Mouse (Mus musculus): ENCODE measurements around the gene Rps15.
A peak's percentile ranks its signal among the peaks of the same experiment; 100 is the strongest.

Rps15 gene

DNA sequence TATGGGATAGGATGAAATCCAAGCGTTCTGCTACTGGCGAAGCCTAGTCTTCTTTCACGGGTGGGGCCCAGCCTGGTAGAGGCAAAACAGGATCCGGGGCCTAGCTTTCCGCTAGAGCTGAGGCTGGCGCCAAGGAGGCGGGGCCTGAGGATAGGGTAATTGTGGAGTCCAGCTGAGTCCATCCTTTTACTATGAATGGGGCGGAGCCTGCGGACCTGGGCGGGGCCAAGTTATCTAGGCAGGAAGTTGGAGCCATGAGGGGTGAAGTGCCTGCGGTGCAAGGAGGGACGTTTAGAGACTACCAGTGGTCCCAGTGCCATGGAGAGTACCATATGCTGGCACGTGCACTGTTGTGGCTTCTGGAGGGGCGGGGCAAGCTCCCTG, 30.7 kb upstream of the Rps15 start:
- peak; percentile 96 for DNase-seq

GRCm38 (mm10) chr10:80262169-80262568, 30.1 kb upstream of the Rps15 start:
- no peak for DNase-seq

GRCm38 (mm10) chr10:80262776-80263365, 29.4 kb upstream of the Rps15 start:
- no peak for DNase-seq

- DNase-seq, result peak; percentile 99
These were observed 27.7 kb upstream of the Rps15 start for GRCm38 (mm10) chr10:80264341-80265148.

DNA sequence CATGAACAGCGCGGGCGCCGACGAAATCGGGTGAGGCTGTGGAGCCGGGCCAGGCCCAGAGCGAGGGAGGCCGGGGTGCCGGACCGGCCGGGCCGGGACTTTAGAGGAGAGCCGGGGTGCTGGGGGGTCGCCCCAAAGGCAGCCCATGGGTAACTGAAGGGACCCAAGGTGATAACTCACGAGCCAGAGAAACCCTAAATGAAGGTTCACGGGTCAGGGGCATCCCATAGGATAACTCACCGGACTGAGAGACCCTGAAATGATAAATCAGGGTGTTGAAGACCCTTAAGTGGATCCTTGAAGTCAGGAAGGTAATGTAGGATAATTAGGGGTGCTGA, 27.1 kb upstream of the Rps15 start:
- DNase-seq, result no peak

GRCm38 (mm10) chr10:80270099-80270498, 22.2 kb upstream of the Rps15 start:
- no peak for DNase-seq

GRCm38 (mm10) chr10:80270734-80271181, 21.5 kb upstream of the Rps15 start:
- DNase-seq, result no peak

- no peak for DNase-seq
These were observed 20.9 kb upstream of the Rps15 start for GRCm38 (mm10) chr10:80271186-80271843.

GRCm38 (mm10) chr10:80271870-80272585, 20.2 kb upstream of the Rps15 start:
- no peak for DNase-seq

GRCm38 (mm10) chr10:80273847-80274246, 18.4 kb upstream of the Rps15 start:
- DNase-seq, result no peak

- DNase-seq, result no peak
These were observed 16.0 kb upstream of the Rps15 start for GRCm38 (mm10) chr10:80276238-80276637.

GRCm38 (mm10) chr10:80278390-80278789, 13.9 kb upstream of the Rps15 start:
- no peak for DNase-seq

DNA sequence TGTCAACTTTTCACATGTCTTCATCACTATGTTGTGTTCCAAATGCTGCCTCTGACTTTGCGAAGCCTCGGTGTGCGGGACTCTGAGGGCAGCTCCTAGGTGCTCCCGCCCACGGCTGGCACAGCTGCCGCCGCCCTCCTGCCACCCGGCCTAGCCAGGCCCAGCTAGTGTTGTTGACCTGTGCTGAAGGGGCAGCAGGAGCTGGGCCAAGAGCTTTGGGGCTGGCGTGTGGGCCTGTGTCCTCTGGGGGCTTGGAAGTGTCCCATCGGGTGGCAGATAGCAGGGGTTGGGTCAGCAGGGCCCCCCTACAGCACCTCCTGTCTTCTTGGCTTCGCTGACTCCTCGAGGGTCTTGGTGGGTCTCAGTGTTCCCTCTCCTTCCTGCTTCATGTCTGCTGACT, 13.0 kb upstream of the Rps15 start:
- DNase-seq, result no peak

GRCm38 (mm10) chr10:80281304-80281703, 10.9 kb upstream of the Rps15 start:
- DNase-seq, result no peak

DNA sequence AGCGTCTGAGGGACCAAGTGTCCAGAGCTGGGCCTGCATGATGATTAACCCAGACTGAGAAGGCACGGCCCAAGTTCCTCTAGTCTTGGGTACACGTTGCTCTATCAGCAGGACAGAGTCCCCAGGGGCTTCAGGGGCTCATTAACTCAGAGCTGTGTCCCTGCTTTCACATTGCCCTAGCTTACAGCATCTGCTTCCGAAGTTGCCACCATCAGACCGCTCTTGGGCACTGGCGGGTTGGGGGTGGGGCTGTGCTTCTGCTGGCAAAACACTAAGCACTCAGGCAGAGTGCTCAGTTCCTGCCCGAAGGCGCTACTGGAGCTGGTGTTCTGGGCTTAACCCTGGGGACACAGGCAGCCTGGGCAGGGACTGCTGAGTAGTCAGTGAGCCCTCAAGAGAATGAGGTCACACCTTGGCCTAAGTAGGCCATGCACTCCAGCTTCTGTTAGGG, 10.3 kb upstream of the Rps15 start:
- peak; percentile 84 for DNase-seq

DNA sequence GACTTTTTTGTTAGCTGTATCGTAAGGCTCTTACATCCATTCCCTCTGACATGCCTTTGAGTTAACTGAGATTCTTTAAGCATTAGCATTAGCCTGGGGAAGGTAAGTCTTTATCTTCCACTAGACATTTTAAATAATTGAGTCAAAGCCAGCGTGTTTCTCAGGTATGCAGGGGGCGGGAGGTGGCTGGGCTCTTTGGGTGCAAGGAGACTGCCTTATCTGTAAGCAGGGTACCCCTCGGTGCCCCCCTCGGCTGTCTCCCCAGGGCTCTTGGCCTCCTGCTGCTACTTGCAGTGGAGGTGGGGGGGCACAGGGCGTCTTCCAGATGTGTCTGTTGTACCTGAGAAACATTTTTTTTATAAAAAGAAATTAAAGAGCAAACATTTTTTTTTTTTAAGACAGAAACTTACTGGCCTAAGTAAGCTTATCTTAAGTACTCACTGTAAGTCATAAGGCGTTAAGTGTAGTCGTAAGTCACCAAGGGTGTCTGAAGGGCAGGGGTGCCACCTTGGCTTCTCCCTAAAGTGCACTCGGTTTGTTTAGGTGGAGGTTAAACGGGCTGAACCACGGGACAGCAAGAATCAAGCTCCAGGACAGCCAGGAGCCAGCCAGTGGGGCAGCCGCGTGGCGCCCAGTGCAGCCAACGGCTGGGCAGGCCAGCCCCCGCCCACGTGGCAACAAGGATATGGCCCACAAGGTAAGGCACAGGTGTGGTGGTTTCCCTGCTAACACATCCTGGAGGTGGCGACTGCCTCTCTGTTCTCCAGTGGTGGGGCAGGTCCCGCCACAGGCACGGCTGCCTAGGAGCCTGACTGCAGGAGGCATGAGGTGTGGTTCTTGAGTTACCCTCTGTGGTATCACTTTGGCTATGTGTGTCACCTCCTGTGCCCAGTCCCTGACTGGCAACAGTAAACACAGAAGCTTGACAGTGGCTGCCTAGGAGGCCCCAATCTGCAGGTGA, 9.5 kb upstream of the Rps15 start:
- no peak for DNase-seq

DNA sequence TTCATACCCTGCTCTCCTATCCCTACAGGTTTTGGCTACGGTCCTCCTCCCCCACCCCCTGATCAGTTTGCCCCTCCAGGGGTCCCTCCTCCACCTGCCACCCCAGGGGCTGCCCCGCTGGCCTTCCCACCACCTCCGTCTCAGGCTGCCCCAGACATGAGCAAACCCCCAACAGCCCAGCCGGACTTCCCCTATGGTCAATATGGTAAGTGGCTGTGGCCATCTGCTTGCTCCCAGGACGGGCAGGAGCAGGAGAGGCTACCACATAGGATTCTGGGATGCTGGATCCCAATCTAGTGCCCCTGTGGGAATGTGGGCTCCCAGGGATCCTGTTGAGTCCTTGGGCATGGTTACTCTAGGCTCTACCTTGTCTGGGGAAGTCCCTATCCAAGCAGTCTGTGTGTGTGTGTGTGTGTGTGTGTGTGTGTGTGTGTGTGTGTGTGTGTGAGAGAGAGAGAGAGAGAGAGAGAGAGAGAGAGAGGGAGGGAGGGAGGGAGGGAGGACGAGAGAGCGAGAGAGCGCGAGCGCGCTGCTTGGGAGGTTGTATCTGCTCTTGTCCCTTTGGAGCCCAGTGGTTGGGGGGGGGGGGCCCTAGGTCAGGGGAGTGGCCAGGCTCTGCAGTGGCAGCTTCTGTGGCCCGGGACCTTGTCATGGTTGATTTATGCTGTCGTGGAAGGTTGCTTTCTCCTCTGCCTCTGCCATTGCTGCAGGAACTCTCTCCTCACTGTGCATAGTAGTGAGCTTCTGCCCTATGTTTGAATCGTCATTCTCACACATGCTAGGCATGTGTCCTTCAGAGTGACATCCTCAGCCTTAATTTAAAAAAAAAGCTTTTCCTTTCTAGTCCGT, 6.8 kb upstream of the Rps15 start:
- DNase-seq, result no peak

GRCm38 (mm10) chr10:80288097-80288496, 4.2 kb upstream of the Rps15 start:
- no peak for DNase-seq

DNA sequence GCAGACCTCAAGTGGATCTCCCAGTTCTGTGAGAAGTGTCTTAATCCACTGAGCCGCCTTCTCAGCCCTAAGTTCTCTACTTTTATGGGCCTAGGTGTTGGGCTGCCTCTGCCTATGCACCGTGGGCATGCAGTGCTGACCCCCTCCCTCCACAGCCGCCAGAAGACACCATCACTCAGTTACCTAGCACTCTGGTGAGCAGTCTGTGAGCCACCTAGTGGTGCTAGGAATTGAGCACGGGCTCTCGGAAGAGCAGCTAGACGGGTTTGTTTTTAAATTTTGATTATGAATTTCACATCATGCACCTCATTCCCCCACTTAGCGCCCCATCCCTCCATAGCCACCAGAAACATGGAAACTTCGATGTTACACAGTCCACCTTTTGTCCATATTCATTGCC, 3.6 kb upstream of the Rps15 start:
- DNase-seq, result no peak

DNA sequence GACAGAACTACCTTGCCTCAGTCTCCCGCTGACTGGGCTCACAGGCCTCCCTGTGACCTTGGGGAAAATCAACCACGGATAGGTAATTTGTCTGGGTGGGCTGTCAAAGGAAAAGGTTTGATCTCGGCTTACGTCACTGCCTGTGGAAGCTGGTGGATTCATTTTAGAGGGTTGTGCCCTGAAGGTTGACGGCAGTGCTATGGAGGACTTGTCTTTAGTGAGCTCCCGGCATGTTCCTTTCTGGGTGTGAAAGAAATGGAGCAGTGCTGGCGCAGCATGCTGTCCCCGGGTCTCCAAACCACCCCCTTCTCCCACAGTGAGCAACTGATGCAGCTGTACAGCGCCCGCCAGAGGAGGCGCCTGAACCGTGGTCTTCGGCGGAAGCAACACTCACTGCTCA, 1.1 kb downstream of the Rps15 start:
- no peak for DNase-seq

GRCm38 (mm10) chr10:80294311-80294710, 2.1 kb downstream of the Rps15 start:
- DNase-seq, result no peak
